Mouse (Mus musculus) cerebellum, adult 11-12 months (tissue): ENCODE data around the gene Ahcyl1.

Experiments used
- DNase-seq: peaks from one replicate; pipeline ENCODE4 v3.0.0; 2022

Gene Ahcyl1

GRCm38 (mm10) chr3:107703675-107704370 lies 7.5 kb upstream of the Ahcyl1 start:
- DNase-seq = no peak

DNA sequence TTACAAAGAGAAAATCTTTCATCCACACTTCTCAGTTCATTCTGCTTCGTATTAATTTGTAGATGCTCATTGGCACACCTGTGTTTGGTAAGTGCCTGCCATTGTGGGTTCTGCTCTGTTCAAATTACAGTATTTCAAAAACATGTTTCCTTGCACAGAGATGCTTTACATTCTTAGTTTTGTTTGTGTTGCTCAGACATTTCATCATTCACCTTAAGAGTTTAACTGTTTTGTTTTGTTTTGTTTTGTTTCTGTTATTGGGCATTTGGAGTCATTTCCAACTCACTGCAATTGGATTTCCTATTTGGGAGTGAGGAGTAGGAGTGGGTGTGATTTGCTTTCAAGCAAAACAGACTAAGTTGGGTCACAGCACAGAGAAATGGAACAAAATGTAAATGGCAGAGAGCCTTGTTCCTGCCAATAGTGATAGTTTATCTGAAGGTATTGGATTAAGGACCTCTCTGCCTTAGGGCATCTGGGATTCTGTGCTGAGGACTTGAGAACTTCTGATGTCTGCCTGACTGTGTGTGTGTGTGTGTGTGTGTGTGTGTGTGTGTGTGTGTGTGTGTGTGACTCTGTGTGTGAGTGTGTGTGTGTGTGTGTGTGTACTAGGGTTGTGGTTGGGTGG lies 5.5 kb upstream of the Ahcyl1 start:
- no peak for DNase-seq

DNA sequence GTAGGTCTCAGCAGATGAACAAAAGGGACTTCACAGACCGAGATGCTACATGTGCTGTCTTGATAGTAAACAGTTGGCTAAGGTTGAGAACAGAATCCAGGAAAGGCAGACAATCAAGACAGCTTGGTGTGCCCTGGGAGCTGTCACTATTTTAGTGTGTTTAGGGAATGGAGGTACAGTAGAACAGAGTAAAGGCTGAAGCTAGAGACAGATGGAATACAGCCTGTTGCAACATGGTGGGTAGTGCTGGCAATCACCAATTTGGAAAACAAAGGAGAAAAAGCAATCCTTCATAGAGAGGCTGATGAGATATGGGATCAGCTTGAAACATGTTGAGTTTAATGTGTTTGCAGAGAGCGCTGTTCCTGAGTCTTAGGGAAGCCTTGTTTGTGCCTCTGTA lies 4.3 kb upstream of the Ahcyl1 start:
- DNase-seq = no peak

DNA sequence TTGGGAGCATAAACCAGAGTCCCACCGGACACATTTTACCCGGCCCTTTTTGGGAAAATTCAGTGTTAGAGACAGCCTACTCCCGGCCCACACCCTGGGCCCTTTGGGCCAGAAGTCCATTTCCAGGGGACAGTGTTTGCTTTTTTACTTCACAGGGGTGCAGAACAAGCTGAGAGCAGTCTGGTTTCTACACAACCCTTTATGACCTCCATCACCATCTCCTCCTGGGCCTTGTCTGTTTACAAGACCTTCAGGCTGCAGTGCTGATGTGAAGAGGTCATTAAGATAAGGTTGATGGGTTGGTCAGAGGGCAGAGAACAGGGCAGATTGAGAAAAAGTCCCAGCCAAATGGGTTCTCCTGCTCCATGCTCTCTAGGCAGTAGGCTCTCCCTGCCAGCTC lies 550 bp upstream of the Ahcyl1 start:
- no peak for DNase-seq

DNA sequence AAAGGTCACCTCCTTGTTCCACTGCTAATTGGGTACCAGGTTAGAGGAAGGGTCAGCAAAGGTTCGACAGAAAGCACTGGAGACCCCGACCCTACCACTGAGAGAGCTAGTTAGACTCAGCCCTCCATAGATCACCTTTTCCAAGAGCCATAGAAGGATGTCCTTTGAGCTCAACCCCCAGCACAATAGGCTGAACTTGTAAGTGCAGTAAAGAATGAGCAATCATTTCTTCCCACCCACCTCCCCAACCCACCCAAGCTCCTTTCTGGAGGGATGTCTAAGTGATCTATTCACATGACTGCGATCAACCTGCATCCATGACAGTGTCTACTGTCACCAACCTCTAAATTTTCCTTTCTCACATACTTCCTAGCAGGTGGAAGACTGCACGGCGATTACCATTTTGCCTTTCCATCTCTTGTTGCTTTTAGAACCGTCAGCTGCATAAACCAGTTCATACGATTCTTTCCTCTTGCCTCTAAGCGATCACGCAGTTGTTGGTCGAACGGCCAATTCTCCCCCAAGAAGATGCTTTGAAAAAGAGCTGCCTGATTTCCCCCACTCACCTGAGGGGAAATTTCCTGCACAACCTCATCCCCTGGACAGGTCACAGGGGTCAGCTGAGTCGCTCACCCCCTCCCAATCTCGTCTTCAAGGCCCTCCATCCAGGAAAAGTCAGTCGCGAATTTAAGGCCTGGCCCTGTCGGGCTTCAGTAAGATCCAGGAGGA lies 977 bp downstream of the Ahcyl1 start:
- DNase-seq = no peak

GRCm38 (mm10) chr3:107694256-107694900 lies 2.0 kb downstream of the Ahcyl1 start:
- no peak for DNase-seq

- DNase-seq = no peak
These were observed 6.0 kb downstream of the Ahcyl1 start for GRCm38 (mm10) chr3:107690366-107690765.

GRCm38 (mm10) chr3:107689245-107689644 lies 7.1 kb downstream of the Ahcyl1 start:
- DNase-seq = no peak

DNA sequence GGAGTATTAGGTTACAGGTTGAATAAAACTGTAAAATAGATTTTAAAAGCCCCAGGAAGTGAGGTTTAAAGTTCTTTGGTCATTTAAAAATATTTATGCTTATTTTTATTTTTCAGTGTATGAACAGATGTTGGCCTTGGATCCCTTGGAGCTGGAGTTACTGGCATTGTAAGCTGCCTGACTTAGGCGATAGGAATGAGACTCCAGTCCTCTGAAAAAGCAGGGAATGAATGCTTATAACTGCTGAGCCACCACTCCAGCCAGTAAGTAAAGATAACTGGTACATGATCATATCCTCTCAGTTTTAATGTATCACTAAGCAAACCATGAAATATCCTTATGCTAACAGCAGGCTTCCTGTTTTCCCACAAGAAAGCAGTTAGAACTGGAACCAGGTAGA lies 8.1 kb downstream of the Ahcyl1 start:
- DNase-seq = no peak

DNA sequence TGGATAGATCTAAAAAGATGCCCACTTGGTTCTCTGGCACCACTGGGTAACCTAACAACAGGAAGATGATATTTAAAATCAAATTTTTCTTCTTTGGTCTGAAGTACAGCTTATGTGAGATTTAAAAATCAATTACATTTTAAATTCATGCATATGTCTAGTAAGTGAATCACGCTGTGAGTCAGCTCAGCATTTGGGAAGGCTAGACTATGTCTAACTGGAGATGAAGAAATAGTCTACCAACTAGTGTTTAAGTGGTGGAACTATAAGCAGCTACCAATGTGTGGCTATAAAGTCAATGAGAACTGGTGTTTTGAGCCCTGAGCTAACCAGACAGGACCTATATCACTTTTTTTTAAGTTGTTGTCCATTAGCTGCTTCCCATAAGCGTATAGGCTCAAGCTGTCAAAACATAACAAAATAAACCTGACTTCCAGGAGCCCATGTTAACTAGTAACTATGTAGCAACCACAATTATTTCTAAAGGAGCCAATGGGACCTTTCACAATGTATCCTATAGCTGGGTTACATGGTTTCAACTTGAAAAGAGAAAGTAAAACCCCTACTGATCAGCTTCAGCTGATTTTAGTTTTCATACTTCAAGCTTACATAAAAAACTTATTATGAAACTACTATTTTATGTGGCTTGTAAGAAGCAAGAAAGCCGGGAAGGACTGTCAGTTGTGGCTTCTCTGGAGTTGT lies 9.9 kb downstream of the Ahcyl1 start:
- no peak for DNase-seq

DNA sequence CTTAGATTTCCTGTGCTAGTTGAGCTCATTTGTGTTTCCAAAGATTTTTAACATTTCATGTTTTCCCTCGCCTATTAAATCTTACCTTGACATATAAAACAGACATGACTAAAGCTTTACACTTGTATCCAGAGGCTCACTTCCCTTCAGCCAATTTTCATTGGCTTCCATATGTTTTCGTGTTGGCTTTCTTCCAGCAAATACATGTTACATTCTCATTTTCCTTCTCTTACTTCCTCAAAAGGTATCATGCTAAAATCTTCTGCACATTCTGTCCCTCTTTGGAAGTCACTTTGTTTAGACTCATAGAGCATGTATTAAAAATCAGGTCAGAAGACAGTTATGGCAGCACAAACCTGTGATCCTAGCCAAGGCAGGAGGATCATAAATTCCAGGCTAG lies 10.7 kb downstream of the Ahcyl1 start:
- no peak for DNase-seq

- DNase-seq = no peak
These were observed 12.8 kb downstream of the Ahcyl1 start for GRCm38 (mm10) chr3:107683587-107683986.

GRCm38 (mm10) chr3:107680790-107681576 lies 15.4 kb downstream of the Ahcyl1 start:
- DNase-seq = peak; percentile 49

DNA sequence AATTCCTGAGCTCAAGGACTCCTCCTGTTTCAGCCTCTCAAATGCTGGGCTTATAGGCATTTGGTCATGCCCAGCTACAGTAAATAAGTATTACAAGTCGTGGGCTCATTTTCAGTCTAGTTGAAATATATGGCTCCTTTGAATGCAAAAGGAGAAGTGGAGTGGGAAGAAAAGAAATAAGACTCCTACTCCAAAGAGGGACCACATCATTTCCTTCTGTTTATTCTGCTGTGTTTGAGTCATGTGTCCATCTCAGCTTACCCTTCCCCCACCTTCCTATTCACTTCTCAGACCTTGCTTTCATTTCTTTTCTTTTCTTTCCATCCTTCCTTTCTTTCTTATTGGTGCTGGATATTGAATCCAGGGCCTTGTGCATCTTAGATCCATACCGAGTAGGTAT lies 24.9 kb downstream of the Ahcyl1 start:
- DNase-seq = no peak

DNA sequence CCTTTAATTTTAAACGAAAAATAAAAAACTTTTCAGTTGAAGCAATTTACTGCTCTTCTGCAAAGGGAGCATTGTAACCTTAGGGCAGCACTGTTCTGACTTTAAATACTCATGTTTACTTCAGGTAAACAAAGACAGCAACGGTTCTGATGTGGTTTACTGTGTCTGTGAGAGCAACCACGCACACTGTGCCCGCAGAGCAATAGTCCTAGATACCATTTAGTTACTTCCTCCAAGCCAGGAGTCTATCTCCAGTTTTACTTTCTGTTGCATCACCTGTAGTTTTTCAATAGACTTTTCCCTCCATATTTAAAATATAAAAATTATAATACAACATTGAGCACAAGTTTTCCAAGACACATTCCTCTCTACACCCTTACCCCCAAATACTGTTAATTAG lies 25.9 kb downstream of the Ahcyl1 start:
- DNase-seq = no peak

GRCm38 (mm10) chr3:107668786-107669185 lies 27.6 kb downstream of the Ahcyl1 start:
- no peak for DNase-seq

GRCm38 (mm10) chr3:107667426-107667825 lies 28.9 kb downstream of the Ahcyl1 start:
- no peak for DNase-seq

DNA sequence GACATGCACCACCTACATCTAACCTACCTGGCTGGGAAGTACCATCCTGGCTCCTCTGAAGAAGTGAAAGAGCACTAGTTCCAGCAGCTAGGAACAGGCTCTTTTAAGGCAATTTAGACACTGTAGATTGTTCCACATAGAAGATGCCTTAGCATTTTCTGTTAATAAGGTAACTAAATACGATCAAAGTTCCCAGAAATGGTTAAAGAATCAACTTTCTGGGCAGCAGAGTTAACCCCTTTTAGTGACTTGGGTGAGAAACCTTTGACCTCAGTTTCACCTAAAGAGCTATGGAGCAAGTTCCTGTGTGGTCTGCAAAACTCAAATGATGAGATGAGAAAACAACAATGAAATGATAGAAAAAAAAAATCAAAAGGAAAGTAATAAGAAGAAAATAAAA lies 31.7 kb downstream of the Ahcyl1 start:
- no peak for DNase-seq

- no peak for DNase-seq
These were observed 37.4 kb downstream of the Ahcyl1 start for GRCm38 (mm10) chr3:107659000-107659399.

- DNase-seq = no peak
These were observed 39.5 kb downstream of the Ahcyl1 start for GRCm38 (mm10) chr3:107656888-107657287.

GRCm38 (mm10) chr3:107656151-107656550 lies 40.2 kb downstream of the Ahcyl1 start:
- DNase-seq = no peak

- no peak for DNase-seq
These were observed 40.9 kb downstream of the Ahcyl1 start for GRCm38 (mm10) chr3:107655491-107655890.
